Mouse (Mus musculus) brain, embryonic 14.5 days (tissue): ENCODE measurements around the gene Sparc.

Source experiments
- CTCF ChIP-seq: fragments of 200-500 bp; IDR thresholded peaks from 2 replicates; pipeline ENCODE4 v1.5.1; 2012; ENCODE audit warnings: inconsistent platforms, mild to moderate bottlenecking, moderate library complexity, borderline replicate concordance; ENCODE audit not compliant: insufficient read depth, insufficient read length; ENCODE audit errors: extremely low read depth
- POLR2A ChIP-seq: fragments of 200-500 bp; IDR thresholded peaks from 2 replicates; pipeline ENCODE4 v1.6.1; 2012; ENCODE audit warnings: mild to moderate bottlenecking, inconsistent platforms, borderline replicate concordance; ENCODE audit not compliant: poor library complexity, insufficient read depth, insufficient read length, severe bottlenecking; ENCODE audit errors: extremely low read depth

- TF ChIP-seq POLR2A (no peak), CTCF (no peak)
Observed at GRCm38 (mm10) chr11:55468012-55468411, 45.0 kb upstream of the Sparc start.
